Mouse (Mus musculus) hindbrain, postnatal 0 days (tissue): Measurements from ENCODE around the gene Galnt3. TPM values are rescaled to one million over a fixed set of nuclear protein-coding genes. Genes with fewer than 3 reads are reported as not detected.
A peak's percentile ranks its signal among the peaks of the same experiment; 100 is the strongest.

Experiments used
- ATAC-seq: fragments of 200-750 bp; cut with Nextera tagmentation; 2 replicates; pipeline ENCODE4 v1.8.0; 2017; ENCODE audit warnings: mild to moderate bottlenecking, moderate TSS enrichment, moderate library complexity
- DNase-seq: peaks from one replicate; pipeline ENCODE4 v3.0.0-alpha.2; 2015; ENCODE audit warnings: low spot score
- H3K27ac ChIP-seq: fragments of 300-500 bp; sonication (generic); 2 replicates; pipeline ENCODE4 v1.5.1; 2014; ENCODE audit warnings: mild to moderate bottlenecking
- H3K27me3 ChIP-seq: fragments of 300-500 bp; sonication (generic); 2 replicates; pipeline ENCODE4 v1.6.1; 2014; ENCODE audit warnings: low read length, mixed read lengths; ENCODE audit not compliant: insufficient read depth
- H3K36me3 ChIP-seq: fragments of 300-500 bp; sonication (generic); 2 replicates; pipeline ENCODE4 v1.6.1; 2014; ENCODE audit warnings: low read length, mixed read lengths; ENCODE audit not compliant: insufficient read depth
- H3K4me1 ChIP-seq: fragments of 300-500 bp; sonication (generic); 2 replicates; pipeline ENCODE4 v1.6.1; 2014; ENCODE audit warnings: antibody characterized with exemption, low read length, mixed read lengths; ENCODE audit not compliant: insufficient read depth
- H3K4me2 ChIP-seq: fragments of 300-500 bp; sonication (generic); 2 replicates; pipeline ENCODE4 v1.6.1; 2014; ENCODE audit warnings: low read depth, mild to moderate bottlenecking, low read length, moderate library complexity, mixed read lengths
- H3K4me3 ChIP-seq: fragments of 300-500 bp; sonication (generic); 2 replicates; pipeline ENCODE4 v1.5.1; 2014; ENCODE audit warnings: low read length
- H3K9ac ChIP-seq: fragments of 300-500 bp; sonication (generic); replicated peaks from 2 replicates; pipeline ENCODE4 v1.6.1; 2014; ENCODE audit warnings: mild to moderate bottlenecking, low read length, moderate library complexity, mixed read lengths
- H3K9me3 ChIP-seq: fragments of 300-500 bp; sonication (generic); 2 replicates; pipeline ENCODE4 v1.6.1; 2016; ENCODE audit warnings: low read length, mixed read lengths
- CTCF ChIP-seq: IDR thresholded peaks from 2 replicates; pipeline ENCODE4 v1.5.1; 2016; ENCODE audit warnings: antibody characterized with exemption, control low read depth, low read depth
- WGBS: fragments of 180-500 bp; shearing (Covaris S2); extraction: QIAGEN DNeasy Blood & Tissue Kit; methylation state at CpG from one replicate; pipeline ENCODE4 v1.1.7; 2014; 5-methylcytosine and 5-hydroxymethylcytosine counted together
- polyA plus RNA-seq: library from polyadenylated mRNA; unstranded; fragments of >200 nt; fragmentation: Nextera tagmentation; extraction: Ambion mirVana; gene quantifications from 2 replicates; pipeline ENCODE4 v1.2.1, GENCODE M21; 2015
- total RNA-seq: library from RNA; depleted of rRNA; stranded (reverse); fragments of >200 nt; gene quantifications from 2 replicates; pipeline ENCODE4 v1.2.3, GENCODE M21; 2014

The Galnt3 gene
- total and polyA plus RNA-seq, 2 experiments from 2014 or later = 0.65 to 4.9 TPM

DNA sequence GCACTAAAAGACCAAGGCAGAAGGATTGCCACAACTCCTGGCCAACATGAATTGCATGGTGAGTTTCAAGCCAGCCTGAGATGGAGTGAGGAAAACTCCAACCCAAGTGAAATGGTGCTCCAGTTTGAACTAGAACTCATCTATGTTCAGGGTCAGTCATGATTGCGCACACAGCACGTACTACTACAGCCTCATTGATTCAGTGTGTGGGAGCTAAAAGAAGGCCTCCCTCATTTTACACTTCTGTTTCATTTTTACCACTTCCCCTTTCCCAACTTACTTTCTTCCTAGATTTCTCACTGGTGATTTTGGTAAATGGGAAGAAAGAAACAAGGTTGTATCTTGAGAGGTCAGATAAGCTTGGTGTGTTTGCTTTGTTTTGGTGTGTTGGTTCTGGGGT, 17.5 kb upstream of the Galnt3 start:
- 96% methylated on average over 2 of the region's 2 CpGs for WGBS
- H3K27me3 ChIP-seq = no peaks in the 10 kb centered on the region
- H3K9me3 ChIP-seq = no peaks in the 10 kb centered on the region
- H3K36me3 ChIP-seq = no peaks in the 10 kb centered on the region
- H3K4me3 ChIP-seq = no peak overlapping the region
- no peaks in the 10 kb centered on the region for H3K4me1 ChIP-seq
- DNase-seq (no peak), ATAC-seq (no peak)
- H3K9ac ChIP-seq = no peak overlapping the region
- no peak for TF ChIP-seq CTCF
- H3K27ac ChIP-seq = no peak overlapping the region
- H3K4me2 ChIP-seq = no peak overlapping the region

DNA sequence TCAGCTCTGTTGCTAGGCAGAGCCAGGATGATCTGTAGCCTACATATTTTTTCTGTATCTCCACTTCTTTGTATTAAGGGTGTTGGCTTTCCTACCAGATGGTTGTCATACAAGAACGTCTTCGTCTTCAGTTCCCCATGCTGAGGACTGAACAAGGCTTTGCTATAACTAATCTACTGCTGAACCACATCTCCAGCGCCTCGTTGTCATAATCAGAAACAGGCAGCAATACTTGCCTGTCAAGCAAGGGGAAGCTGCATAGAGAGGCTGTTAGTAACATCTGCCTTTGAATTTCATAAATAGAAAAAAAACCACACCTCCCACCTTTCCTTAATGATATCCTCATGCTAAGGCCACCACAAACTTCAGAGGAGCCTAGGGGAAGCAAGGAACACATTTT, 15.5 kb upstream of the Galnt3 start:
- Histone ChIP-seq H3K9ac (no peak overlapping the region), H3K9me3 (no peaks in the 10 kb centered on the region), H3K27me3 (no peaks in the 10 kb centered on the region), H3K4me2 (no peak overlapping the region), H3K27ac (no peak overlapping the region), H3K4me3 (no peak overlapping the region), H3K36me3 (no peaks in the 10 kb centered on the region), H3K4me1 (no peaks in the 10 kb centered on the region)
- TF ChIP-seq CTCF = no peak
- ATAC-seq (no peak), DNase-seq (no peak)
- WGBS = 57% methylated on average over 4 of the region's 4 CpGs

DNA sequence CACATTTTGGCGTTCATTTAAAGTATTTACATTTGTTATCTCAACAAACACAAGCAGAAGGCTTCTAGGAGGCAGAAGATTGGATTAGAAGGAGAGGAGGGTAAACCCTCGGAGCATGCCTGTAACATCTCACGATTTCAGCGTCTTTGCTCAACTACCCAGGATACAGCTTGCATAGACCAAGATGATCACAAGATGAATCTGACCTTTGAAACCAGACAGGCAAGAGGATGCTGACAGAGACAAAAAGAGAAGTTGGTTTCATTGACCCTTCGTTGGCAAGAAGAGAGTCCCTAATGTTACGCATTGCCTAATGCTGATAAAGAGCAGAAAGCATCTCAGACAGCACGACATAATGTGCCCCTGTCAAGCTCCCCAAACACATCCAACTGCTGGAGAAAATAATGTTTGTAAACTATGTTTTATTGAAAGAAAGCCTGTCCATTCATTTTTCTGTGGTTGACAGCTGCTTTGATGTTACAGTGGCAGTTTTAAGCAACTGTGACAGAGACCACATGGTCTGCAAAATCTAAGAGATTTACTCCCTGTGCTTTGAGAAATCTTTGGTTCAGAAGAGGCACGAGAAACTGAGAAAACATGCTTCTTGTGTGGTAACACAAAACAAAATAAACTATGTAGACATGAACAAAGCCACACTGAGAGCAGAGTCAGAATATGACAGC, 7.2 kb upstream of the Galnt3 start:
- no peak for TF ChIP-seq CTCF
- Histone ChIP-seq H3K27ac (no peak overlapping the region), H3K9me3 (no peaks in the 10 kb centered on the region), H3K4me3 (no peak overlapping the region), H3K4me1 (no peaks in the 10 kb centered on the region), H3K9ac (no peak overlapping the region), H3K4me2 (no peak overlapping the region), H3K36me3 (no peaks in the 10 kb centered on the region), H3K27me3 (no peaks in the 10 kb centered on the region)
- DNase-seq = no peak
- WGBS = 64% methylated on average over 8 of the region's 8 CpGs
- no peak for ATAC-seq

- H3K36me3 ChIP-seq = no peaks in the 10 kb centered on the region
- ATAC-seq = no peak
- no peaks in the 10 kb centered on the region for H3K27me3 ChIP-seq
- no peak overlapping the region for H3K27ac ChIP-seq
- DNase-seq = no peak
- TF ChIP-seq CTCF = no peak
- no peak overlapping the region for H3K9ac ChIP-seq
- H3K4me2 ChIP-seq = no peak overlapping the region
- no peaks in the 10 kb centered on the region for H3K4me1 ChIP-seq
- H3K4me3 ChIP-seq = no peak overlapping the region
- no peaks in the 10 kb centered on the region for H3K9me3 ChIP-seq
- WGBS = 94% methylated on average over 2 of the region's 2 CpGs
Observed at GRCm38 (mm10) chr2:66128941-66129340, 4.1 kb upstream of the Galnt3 start.

- ATAC-seq = no peak
- H3K4me2 ChIP-seq = no peak overlapping the region
- DNase-seq = no peak
- no peak for TF ChIP-seq CTCF
- WGBS = 75% methylated on average over 1 of the region's 1 CpGs
- H3K27me3 ChIP-seq = no peaks in the 10 kb centered on the region
- H3K9ac ChIP-seq = no peak overlapping the region
- H3K4me3 ChIP-seq = no peak overlapping the region
- H3K36me3 ChIP-seq = no peaks in the 10 kb centered on the region
- H3K9me3 ChIP-seq = no peaks in the 10 kb centered on the region
- H3K27ac ChIP-seq = no peak overlapping the region
- H3K4me1 ChIP-seq = no peaks in the 10 kb centered on the region
Observed at GRCm38 (mm10) chr2:66127541-66127940, 2.7 kb upstream of the Galnt3 start.

GRCm38 (mm10) chr2:66126936-66127335, 2.1 kb upstream of the Galnt3 start:
- no peaks in the 10 kb centered on the region for H3K9me3 ChIP-seq
- no peak overlapping the region for H3K27ac ChIP-seq
- 89% methylated on average over 4 of the region's 4 CpGs for WGBS
- no peak for ATAC-seq
- no peak overlapping the region for H3K9ac ChIP-seq
- H3K36me3 ChIP-seq = no peaks in the 10 kb centered on the region
- H3K4me2 ChIP-seq = no peak overlapping the region
- no peak for DNase-seq
- H3K27me3 ChIP-seq = no peaks in the 10 kb centered on the region
- no peak for TF ChIP-seq CTCF
- no peak overlapping the region for H3K4me3 ChIP-seq
- no peaks in the 10 kb centered on the region for H3K4me1 ChIP-seq

GRCm38 (mm10) chr2:66123756-66124589, 821 bp downstream of the Galnt3 start:
- Histone ChIP-seq H3K36me3 (no peaks in the 10 kb centered on the region), H3K9ac (peak overlapping the region; percentile 57), H3K4me3 (peak overlapping the region; percentile 62), H3K4me2 (peak overlapping the region; percentile 100), H3K27ac (no peak overlapping the region), H3K9me3 (no peaks in the 10 kb centered on the region), H3K4me1 (no peaks in the 10 kb centered on the region), H3K27me3 (no peaks in the 10 kb centered on the region)
- WGBS = 1% methylated on average over 57 of the region's 57 CpGs
- peak; percentile 19 for DNase-seq
- no peak for TF ChIP-seq CTCF
- peak; percentile 80 for ATAC-seq
